Mouse (Mus musculus) left cerebral cortex, postnatal 36 days (tissue): ENCODE data around the gene Gsto1. TPM values are rescaled to one million over a fixed set of nuclear protein-coding genes. Genes with fewer than 3 reads are reported as not detected.
A peak's percentile ranks its signal among the peaks of the same experiment; 100 is the strongest.
"Not testable (repeated sequence)": the region's sequence is repeated elsewhere in the genome, so short reads cannot be mapped to it uniquely, and the experiment has no call there.

ENCODE experiments used
- DNase-seq, 2 experiments: peaks; one replicate each; pipeline ENCODE4 v3.0.0; 2021 to 2022; ENCODE audit warnings: low spot score in 2 of 2, mixed read lengths in 1 of 2
- intact Hi-C: fragments of 180-260 bp; cut with DNase I; formaldehyde crosslinking; loops from one replicate; pipeline ENCODE4 v1.15.1; 2025
- total RNA-seq, 2 experiments: library from RNA; stranded (reverse); gene quantifications; 2 replicates each; pipeline ENCODE4 v1.2.3; 2021

Gsto1 gene
- total RNA-seq, result 10 to 100 TPM; 46.6 to 50.3 TPM

DNA sequence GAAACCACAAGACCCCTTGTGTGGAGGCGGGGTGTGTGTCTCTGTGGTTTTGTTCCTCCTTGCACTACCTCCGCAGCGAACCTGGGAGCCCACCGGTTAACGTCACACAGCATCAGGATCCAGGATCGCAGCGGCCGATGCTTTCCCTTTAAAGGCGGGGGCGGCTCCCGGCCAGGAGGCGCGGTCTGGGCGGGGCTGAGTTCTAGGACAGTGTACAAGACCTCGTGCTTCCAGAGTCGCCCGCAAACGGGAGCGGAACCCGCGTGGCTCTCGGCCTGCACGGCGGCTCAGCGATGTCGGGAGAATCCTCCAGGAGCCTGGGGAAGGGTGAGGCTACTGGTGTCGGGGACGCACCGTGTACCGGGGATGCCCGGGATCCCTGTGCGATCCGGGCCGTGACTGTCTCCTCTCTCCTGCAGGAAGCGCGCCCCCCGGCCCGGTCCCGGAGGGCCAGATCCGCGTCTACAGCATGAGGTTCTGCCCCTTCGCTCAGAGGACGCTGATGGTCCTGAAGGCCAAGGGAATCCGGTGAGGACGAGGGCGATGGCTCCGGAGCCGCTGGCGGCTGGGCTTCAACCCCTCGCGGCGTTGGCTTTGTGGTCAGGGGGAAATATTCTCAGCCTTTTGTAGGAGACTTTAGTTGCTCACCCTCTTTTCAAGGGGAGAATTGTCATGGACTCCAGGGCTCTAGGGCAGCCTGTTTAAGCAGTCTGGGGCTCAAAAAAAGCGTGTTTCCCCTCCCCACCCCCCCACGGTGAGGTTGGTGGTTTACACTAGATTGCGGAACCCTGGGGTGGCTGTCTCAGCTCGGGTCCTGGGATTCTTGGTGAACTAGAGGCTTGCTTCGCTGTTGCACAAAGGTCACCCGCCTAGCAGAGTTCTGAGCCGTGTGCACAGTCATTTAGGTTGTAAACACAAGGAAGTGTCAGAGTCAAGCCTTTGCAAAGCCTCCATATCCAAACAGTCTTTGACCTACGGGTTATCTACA, at the start of gene Gsto1:
TSS of gene Gsto1 (plus strand) at position 175 of the 988 bp plus-strand sequence.
- DNase-seq, result peak; percentile 88 to 89
- intact Hi-C loops, result no loop called here

GRCm38 (mm10) chr19:47812091-47812490, 42.7 kb upstream of the Gsto1 start:
- intact Hi-C loops, result no loop called here
- no peak for DNase-seq

DNA sequence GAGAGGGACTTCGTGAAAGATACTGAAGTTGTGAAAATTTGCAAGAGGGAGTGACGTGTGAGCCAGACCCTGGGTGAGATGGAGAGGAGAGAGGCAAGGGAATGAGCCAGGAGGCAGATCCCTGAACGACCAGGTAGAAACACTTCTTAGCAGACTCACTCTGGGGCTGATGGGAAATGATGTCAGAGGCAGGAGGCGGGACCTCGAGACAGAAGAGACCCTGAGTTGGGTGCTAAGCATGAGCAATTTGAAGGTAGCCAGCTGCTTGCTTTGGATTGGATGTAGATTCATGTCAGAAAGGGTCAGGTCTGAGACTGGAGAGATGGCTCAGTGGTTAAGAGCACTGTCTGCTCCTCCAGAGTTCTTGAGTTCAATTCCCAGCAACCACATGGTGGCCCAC, 40.0 kb upstream of the Gsto1 start:
- intact Hi-C loops, result no loop called here
- no peak for DNase-seq

GRCm38 (mm10) chr19:47817692-47818091, 37.1 kb upstream of the Gsto1 start:
- DNase-seq, result no peak
- intact Hi-C loops, result no loop called here

GRCm38 (mm10) chr19:47820832-47821493, 33.8 kb upstream of the Gsto1 start:
- intact Hi-C loops, result loop anchor here (2.0 to 5.0 kb wide), 3 partner anchors 162 to 464 kb away; no protein-coding TSS in a partner anchor
- DNase-seq, result peak; percentile 50 to 61

DNA sequence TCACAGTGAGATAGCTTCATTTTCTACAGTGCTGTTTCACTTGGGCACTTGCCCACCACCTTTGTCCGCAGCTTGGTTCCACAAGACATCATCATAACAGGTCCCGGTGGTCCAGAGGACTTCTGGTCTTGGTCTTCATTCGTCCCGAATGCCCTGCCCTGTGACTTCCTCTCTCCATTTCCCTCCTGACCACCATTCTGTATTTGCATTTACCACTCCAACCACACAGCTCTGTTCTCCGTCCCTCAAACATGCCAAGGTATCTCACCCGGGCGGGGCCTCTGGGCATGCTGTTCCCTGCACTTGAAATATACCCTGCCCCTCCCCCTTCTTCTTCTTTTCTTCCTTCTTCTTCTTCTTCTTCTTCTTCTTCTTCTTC, 33.3 kb upstream of the Gsto1 start:
- intact Hi-C loops, result loop anchor here (2.0 to 5.0 kb wide), 3 partner anchors 163 to 464 kb away; no protein-coding TSS in a partner anchor
- no peak for DNase-seq

- DNase-seq, result no peak
- intact Hi-C loops, result loop anchor here (5.0 kb wide), 2 partner anchors 315 to 465 kb away; no protein-coding TSS in a partner anchor
Observed at GRCm38 (mm10) chr19:47822143-47822796, 32.5 kb upstream of the Gsto1 start.

GRCm38 (mm10) chr19:47824026-47824425, 30.7 kb upstream of the Gsto1 start:
- intact Hi-C loops, result loop anchor here (5.0 kb wide), 2 partner anchors 317 to 467 kb away; no protein-coding TSS in a partner anchor
- DNase-seq, result no peak

- no peak for DNase-seq
- intact Hi-C loops, result no loop called here
Observed at GRCm38 (mm10) chr19:47829913-47830450, 24.8 kb upstream of the Gsto1 start.

DNA sequence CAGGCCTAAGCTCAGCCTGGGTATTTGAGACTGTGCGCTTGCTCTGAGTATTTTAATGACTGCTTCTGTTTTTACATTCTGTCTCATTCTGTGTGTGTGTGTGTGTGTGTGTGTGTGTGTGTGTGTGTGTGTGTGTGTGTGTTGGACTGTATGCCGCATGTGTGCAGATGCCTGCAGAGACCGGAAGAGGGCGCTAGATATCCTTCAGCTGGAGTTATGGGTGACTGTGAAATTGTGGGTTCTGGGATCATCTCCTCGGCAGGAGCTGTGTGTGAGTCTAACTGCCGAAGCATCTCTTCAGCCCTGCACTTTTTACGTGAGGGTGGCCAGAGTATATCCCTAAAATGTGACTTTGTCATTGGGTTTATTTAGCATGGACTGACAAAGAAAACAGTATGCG, 23.7 kb upstream of the Gsto1 start:
- intact Hi-C loops, result no loop called here
- DNase-seq, result no peak

GRCm38 (mm10) chr19:47832316-47832715, 22.5 kb upstream of the Gsto1 start:
- DNase-seq, result no peak
- intact Hi-C loops, result no loop called here

- intact Hi-C loops, result no loop called here
- no peak for DNase-seq
Observed at GRCm38 (mm10) chr19:47834614-47835013, 20.2 kb upstream of the Gsto1 start.

DNA sequence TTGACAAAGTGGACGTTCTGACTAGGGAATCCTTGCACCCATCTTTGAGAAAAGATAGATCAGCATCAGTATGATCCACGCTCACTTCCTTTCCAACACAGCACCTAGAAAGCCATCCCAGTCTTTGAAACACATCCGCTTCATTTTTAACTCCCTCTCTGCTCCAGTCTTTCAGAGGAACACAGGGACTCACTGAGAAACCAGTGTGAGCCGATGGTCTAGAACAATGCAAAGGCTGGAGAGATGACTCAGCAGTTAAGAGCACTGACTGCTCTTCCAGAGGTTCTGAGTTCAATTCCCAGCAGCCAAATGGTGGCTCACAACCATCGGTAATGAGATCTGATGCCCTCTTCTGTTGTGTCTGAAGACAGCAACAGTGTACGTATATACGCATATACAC, 19.0 kb upstream of the Gsto1 start:
- intact Hi-C loops, result no loop called here
- no peak for DNase-seq

DNA sequence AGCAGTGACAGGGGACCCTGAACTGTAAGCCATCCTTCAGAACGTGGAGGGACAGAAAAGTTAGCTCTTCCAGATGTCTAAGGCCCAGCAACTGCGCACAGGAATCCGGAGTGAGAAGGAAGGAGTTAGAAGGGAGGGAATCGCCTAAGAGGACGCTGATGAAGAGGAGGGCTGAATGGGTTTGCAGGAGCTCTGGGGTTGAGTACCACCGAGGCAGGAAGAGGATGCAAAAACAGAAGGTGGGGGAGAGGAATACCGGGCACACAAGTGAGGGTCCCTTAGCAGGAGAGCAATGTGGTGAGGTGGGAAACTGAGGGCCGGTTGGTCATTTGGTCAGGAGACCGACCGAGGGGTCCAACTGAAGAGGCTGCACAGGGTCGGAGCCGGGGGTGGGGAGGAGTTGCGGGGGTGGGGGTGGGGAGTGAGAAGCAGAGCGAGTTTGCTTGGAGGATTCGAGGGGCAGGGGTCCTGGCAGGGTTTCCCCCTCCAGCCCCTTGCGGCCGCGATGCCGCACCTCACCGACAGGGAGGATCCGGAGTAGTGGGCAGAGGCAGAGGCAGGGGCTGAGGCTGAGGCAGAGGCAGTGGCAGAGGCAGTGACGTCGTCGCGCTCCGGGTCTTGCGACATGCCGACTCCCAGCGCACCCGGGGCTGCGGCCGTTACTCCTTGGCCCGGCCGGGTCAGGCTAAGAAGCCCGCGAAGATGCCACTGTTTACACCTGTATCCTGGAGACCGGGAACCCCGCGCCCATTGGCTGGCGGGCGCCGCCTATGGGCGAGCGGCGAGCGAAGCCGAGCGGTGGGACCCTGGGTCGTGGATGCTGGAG, 17.9 kb upstream of the Gsto1 start:
- intact Hi-C loops, result no loop called here

DNA sequence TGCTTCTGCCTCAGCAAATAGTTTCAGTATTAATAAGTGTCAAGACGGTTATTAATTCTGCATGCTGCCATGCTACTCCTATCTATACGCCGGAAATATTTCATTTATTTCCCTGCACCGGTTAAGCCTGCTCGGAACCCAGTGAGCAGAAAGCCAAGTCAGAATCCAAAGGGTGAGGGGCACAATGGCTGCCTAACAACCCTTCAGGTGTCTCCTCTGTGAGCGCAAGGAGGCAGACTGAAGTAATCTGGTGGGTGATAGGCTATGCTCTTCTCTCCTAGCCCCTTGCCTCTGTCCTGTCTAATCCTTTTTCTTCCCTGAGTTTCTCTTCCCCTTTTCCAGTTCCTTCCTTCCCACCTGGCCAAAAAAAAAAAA, 17.3 kb upstream of the Gsto1 start:
- intact Hi-C loops, result no loop called here
- no peak for DNase-seq

More for the DNA sequence above, 17.9 kb upstream of the Gsto1 start:
- DNase-seq, result peak; percentile 48 to 66

GRCm38 (mm10) chr19:47841234-47841633, 13.5 kb upstream of the Gsto1 start:
- DNase-seq, intact Hi-C loops: not testable (repeated sequence)

DNA sequence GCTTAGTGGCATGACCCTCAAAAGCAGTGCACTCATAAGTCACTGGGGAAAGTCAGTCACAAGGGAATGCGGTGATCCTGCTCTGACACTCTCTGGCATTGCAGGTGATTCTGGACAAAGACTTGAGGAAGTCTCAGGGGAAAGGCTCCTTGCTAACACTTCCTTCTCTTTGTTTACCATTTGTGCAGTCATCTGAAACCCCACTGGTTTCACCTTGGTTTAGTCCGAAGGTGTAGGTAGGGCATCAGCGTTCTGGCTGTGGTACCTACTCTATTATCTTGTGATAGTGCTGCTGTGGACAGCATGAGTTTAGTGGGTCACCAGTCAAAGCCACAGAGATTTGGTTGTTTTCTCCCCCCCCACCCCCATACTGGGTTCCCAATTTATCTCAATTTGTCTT, 5.0 kb upstream of the Gsto1 start:
- intact Hi-C loops, result no loop called here
- DNase-seq, result no peak

DNA sequence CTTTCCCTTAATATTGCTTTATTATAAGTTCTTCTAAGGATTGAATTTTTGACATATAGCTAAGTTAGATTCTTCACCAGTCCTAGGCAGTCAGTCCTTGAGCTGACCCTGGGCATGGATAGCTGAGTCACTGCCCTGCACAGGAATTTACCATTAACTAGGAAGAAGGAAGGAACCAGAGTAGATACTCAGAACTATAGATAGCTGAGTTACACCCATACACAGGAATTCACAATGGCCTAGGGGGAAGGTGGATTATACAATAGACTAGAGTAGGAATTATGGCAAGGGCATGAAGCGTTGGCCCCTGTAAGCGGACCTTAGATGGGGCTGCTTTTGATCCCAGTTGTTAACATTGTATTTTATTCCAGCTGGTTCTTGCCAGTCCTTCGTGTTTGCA, 2.6 kb upstream of the Gsto1 start:
- intact Hi-C loops, result not testable (repeated sequence)

GRCm38 (mm10) chr19:47853053-47853452, 1.7 kb upstream of the Gsto1 start:
- no peak for DNase-seq
- intact Hi-C loops, result no loop called here

More for the DNA sequence above, 2.6 kb upstream of the Gsto1 start:
- DNase-seq, result not testable (repeated sequence)
